Mouse (Mus musculus): ENCODE data around the gene Nbl1.

Gene Nbl1

DNA sequence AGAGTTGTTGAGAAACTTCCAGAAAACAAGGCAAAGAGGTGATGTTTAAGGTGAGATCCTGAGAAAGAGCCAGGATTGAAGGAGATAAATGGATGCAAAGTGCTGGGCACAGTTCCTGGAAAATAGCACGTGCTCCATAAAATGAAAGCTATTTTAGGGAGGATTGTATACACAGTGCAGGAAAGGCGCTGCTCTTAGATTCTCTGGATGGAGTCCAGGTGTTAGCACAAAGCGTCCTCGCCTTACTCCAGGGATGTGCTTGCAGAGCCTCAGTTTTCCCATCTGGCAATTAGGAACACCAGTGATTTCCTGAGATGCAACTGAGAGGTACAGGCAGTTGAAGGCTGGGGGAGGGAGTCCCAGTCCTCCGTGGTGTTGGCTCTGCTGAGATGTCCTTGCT lies 3.4 kb upstream of the Nbl1 start:
- no peak for DNase-seq

DNA sequence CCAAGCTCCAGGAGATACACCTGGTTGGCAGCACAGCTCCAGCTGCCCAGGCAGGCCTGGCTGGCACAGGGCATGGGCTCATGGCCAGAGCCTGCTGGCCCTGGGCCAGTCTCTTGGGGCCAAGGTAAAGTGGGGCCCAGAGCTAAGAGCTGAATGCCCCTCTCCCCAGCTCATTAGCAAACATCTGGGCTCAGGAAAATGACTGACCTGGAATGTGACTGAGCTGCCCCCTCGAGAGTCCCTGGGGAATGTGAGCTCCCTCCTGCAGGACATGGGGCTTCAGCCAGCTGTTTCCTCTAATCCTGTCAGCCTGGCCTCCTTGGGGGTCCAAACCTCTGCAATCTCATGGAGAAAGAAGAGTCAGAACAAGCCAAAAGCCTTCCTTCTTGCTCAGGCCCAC lies 2.6 kb upstream of the Nbl1 start:
- DNase-seq: peak; percentile 70 to 74

DNA sequence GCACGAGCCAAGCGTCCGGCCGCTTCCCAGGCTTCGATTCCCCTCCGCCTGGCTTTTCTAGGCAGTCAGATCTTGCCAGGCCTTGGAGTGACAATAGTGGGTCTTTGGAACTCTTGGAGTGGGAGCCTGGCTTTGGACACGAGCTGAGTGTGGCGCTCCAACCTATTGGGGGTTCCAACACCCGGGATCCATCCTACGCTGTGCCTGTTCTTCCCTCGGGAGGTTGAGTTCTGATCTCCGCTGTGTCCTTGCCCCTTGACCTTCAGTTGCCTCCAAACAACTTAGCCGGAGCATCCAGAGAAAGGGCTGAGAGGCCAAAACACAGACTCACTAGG lies 370 bp upstream of the Nbl1 start:
- DNase-seq: no peak

DNA sequence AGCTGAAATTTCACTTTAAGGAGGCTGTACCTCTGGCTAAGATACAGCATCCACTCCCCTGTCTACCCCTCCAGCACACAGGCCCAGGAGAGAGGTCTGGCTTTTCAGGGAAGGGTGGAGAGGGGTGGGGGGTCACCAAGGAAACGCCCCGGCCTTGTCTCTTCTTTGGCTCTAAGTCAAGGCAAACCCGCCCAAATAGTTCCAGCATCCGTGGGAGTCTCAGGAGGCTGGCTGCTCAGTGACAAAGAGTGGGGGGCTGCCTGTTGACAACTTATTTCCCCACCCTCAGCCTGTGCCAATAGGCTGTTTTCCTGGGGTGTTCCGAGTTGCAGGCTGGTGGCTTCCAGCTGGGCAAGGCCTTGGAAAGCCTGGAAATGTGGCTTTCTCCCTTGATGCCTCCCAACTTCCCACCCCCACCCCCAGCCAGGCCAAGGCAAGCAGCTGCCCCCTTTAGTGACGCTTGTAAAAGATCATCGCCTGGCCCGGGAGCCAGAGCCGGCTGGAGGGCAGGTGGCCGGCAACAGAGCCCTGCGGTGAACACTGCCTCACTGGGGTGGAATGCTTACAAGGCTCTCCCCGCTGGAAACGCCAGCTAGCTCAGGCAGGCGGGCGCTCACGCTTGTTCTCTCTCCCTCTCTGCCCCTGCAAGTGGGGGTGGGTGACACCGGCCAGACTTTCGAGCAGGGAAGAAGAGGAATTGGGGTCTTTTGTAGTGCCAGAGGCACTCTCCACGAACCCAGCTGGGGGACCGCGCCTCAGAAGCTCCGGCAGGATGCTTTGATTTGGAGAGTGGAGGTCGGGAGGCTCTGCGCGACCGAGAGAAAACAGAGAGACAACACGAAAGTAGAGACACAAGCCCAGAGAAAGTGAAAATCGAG lies 1.1 kb downstream of the Nbl1 start:
- no peak for DNase-seq

DNA sequence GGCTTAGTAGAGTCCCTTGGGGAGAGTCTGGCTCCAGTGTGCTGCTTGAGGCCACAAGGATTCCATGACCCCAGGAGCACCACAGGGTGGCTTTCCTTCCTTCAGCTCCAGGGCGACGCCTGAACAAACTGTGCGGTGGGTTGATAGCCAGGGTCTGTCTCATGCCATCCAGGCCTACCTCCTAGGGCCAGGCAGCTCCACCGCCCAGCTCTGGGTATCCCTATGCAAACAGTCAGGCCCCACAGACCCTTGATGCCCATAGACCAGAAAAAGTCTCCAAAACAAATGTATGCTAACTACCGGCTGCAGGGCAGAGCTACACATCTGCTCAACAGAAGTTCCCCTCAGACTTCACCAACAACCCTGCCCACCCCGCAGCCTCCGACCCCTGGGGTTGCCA lies 1.7 kb downstream of the Nbl1 start:
- DNase-seq: no peak

DNA sequence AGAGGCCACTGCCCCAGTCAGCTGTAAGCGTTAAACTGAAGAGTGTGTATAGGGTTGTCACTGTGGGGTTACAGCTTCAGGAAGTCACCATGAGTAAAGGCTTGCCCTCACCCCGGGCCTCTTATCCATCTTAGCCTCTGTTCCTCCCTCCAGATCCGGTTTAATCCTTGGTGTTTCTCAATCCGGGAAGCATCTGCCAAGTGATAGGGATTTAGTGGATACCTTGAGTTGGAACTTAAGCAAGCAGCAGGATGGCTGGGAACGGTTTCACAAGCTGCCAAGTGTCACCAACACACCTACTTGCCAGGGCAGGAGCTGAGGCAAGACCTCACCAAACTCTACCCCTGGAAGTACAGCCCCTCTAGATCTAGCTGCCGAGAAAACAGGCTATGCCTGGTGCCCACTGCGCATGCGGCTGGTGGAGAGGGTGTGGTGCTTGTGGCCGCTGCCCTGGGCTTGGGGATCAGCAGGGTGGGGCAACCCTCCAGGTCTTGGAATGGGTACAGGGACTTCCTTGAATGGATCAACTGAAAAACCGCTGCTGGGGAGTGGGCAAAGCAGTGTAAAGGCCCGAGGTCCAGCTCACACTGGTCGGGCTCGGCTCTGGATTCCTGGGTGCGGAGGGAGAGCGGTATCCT lies 2.4 kb downstream of the Nbl1 start:
- DNase-seq: no peak

DNA sequence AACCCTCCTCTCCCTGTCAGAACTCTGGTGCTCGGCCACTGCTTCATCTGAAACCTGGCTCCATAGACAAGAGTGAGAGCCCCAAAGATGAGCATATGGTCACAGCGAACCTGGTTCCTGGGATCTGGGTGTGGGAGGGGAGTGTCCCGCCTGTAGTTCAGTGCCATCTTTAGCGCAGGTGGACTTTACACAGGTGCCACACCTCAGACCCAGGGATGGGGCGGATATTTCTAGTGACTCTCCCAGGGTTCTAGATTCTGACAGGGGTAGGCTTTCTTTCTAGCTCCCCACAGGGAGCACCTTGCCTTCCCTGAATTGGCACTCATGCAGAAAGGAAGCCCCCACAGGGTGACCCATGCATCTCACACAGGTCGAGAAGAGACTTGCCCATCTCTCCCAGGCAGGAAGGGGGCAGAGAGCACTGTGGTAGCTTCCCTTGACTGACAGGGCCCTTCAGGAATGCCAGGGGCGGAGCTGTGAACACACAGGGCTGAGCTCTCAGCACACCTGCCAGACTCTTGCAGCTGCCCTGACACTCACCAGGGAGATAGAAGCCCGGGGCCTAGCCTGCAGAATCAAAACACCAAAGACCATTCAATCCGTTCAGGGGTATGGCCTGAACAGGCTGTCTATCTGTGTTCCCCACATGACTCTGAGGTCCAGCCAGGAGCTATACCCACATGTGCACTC lies 3.7 kb downstream of the Nbl1 start:
- peak; percentile 35 to 43 for DNase-seq

DNA sequence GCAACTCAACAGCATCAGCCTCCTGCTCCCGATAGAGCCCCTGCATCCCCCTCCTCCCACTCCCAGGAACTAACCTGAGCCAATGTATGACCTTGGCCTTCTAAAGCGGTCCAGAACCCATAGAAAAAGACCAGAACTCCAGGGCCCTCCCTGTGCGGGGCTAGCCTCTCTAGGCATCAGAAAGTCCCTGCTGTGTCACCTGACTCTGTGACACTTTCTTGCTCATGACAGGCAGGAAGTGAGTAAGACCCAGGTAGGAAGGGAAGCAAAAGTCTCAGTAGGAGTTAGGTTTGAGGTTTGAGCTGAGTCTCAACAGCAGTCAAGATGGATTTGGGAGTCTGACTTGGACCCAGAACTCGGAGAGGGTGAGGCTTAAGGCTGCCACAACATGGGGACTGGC lies 5.8 kb downstream of the Nbl1 start:
- DNase-seq: no peak

DNA sequence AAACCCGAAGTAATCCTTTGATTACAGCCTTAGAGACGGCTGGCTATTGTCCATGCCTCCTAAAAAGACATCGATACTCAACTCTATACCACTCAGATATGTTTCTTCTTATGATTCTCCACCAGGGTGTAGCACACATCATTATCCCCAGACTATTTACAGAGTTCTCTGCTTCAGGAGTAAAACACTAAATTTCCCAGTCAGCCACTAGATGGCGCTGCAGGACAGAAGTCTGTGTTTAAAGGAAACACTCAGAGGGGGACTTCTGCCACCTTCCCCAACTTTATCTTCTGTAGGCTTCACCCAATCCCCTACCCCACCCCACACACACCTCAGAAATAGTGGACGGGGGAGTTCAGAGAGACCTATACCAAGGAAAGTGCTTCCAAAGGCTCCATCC lies 6.8 kb downstream of the Nbl1 start:
- peak; percentile 69 to 85 for DNase-seq

DNA sequence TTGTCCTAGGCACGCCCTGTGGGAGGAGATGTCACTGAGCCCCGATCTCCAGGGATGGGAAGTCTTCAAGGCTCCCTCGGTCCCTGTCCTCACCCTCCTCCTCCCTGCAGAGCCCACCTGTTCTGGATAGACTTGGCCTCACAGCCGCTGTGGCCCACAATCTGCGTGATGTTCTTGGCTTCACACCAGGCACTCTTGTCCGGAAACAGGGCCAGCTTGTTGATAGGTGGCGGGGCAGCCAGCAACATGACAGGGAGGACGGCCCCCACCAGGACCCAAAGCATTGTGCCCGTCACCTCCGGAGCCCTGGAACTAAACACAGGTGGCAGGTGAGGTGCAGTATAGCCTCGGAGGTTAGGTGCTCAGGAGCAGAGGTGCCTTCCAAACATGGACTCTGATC lies 7.5 kb downstream of the Nbl1 start:
- no peak for DNase-seq

DNA sequence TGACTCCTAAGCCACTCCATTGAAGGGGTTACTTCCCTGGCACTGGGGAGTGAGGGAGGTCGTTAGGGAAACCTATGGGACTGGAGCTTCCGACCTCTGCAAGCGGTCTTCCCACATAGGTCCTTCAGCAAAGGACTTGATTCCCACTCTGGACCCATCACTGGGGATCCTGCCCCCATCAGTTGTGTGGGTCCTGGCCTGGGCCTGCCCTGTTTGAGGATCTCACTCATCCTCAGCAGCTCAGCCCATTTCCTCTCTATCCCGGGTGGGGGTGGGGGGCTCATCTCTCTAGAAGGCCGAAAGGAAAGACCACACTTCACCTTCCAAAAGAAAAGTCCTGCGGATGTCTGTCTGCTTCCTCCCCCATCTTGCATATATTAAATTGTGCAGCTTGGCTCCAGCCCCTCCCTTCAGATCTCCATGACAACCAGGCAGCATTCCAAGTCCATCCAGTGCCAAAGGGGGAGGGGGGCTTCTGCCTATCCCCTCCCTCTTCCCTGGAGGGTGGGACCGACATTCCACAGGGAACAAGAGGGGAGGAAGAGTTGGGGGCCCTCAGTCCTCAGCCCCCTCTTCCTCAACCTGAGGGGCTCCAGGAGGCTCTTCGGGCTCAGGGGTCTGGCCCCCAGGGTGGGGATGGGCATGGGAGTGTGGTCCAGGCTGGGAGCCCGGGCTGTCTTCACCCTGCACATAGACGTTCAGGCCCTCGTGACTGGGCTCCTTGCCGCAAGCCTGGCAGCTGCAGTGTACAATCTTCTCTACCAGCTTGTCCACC lies 9.8 kb downstream of the Nbl1 start:
- DNase-seq: no peak

DNA sequence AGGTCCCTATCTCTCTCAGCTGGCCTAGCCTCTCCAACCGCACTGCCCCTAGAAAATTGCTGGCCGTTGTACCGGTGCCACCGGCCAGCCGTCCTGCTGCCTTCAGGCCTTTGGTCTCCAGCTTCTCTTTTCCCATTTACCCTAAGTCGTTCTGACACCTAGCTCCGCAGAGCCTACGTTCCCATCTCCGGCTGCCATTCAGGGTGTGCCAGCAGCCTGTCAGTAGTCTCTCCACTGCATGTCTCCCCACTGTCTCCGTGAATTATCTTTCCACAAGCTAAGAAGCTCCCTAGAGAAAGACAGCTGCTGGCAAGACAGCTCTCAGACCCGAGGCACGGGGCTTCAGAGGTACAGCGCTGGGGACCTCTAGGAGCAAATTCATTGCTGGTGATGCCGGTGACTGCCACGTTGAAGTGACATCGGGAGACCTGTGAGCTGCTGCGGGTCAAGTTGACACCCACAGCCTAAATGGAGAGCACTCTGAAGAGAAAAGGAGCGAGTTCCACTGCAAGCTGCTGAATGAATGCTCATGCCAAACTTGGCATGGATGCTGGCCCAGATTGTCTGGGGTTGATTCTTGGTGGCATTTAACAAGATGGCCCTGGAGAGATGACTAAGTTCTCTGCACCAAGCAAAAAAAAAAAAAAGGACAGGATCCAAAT lies 11.4 kb downstream of the Nbl1 start:
- DNase-seq: no peak

DNA sequence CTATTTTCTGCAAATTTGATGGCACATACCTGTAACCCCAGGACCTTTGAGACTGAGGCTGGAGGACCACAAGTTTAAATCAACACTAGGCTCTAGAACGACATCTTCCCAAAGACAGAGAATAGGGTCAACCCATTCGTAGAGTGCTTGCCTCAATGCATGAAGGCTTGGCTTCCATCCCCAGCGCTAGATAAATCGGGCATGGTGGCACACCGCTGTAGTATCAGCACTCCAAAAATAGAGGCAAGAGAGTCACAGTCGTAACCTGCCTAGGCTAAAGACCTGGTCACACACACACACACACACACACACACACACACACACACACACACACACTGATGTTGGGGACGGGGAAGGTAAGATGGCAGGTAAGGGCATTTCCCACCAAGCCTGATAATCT lies 12.5 kb downstream of the Nbl1 start:
- DNase-seq: no peak

DNA sequence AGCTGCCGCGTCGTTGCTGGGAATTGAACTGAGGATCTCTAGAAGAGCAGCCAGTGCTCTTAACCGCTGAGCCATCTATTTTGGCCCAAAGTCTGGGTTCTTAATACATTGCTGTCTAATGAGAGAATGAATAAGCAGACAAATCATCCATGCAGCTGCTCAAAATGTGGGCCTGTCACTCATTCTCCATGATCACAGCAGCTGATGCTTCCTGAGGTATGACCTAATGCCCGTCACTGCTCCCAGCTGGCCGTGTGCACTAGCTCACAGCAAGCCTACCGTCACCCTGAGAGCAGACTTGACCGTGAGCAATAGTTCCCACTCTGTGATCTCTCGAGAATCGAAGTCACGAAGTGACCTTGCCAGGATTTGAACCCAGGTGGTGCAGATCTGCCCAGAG lies 13.4 kb downstream of the Nbl1 start:
- DNase-seq: no peak

DNA sequence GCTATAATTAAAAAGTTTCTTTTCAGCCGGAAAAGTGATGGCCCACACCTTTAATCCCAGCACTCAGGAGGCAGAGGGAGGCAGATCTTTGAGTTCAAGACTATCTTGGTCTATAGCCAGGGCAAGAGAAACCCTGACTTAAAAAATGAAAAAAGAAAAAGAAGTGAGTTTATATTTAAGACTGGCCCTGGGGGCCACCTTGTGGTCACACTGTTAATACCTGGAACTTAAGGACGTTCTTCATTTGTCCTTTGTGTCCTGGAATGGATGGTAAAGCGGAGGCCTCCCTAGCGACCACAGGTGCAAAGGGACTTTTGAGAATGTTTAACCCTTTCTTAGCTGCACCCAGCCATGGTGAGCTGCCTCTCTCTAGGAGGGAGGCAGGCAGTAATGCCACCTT lies 14.1 kb downstream of the Nbl1 start:
- peak in 1 of 2 experiments; percentile 33 for DNase-seq

DNA sequence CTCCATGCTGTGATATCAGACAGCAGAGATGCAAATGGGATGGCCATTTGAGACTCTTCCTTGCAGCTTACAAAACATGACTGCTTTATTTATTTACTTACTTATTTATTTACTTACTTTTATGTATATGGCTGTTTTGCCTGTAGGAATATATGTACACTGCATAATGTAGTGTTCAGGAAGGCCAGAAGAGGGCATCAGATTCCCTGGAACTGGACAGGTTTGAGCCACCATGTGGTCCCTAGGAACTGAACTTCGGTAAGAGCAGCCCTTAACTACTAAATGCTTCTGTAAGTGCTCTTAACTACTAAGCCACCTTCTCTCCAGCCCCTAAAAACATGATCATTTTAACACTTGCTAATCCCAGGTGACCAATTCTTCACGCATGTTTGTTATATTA lies 14.5 kb downstream of the Nbl1 start:
- DNase-seq: peak in 1 of 2 experiments; percentile 42

DNA sequence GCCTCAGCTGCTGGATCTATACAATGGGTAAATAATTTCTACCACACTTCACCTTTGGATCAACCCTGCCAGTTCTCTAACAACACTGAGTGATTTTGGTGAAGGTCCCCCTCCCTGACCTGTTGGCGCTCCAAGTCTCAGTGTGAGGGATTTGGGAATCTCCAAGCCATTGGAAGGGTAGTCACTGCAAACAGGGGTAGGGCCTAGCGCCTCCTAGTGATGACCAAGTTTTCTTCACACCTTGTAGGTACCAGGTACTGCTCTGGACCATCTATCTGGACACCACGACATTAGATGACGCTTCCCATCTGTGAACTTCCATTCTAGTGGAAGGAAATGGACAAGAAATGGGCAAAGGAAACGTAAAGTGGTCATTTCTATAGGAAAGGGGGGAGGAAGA lies 16.9 kb downstream of the Nbl1 start:
- DNase-seq: peak in 1 of 2 experiments; percentile 39

DNA sequence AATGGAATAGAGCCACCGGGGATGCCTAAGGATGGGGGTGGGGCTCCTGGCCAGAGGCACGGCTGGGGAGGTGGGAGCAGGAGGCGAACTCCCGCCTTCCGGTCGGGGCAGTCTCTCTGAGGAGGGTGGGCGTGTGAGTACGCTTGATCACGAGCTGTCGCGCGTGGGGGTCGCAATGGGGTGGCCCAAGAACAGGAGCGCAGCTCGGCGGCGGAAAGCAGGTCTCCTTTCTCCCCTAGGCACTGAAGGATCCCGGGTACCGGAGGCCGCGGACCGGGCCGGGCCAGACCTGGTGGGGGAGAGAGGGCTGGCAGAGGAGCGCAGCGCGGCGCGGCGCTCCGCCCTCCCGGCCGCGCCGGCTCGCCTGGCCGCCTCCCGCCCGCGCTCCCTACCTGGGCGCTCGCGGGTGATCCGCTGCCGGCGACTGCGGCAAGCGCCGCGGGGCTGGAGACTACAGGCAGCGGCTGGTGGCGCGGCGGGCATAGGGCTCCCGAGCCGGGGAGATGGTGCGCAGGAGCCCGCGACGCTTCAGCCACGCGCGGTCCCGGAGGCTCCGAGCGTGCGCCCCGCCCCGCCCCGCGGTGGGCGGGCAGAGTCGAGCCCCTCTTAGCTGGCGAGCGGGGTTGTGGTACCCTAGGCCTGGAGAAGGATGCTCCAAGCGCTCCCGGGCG lies 17.6 kb downstream of the Nbl1 start, which contains the start of gene Htr6:
Gene Htr6 (minus strand): TSS at position 530 of the 671 bp plus-strand sequence.
- no peak for DNase-seq

DNA sequence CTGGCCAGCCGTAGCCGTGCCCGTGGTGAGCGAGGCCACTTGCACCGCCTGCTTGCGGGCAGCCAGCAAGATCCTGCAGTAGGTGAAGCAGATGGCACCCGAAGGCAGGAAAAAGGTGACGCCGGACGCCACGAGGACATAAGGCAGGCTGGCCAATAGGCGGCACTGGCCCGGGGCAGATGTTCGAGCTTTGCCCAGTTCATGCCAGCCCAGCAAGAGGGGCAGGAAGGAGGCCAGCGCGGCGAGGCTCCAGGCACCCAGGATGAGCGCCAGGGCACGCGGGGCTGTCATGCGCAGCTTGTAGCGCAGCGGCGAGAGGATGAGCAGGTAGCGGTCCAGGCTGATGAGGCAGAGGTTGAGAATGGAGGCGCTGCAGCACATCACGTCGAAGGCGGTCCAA lies 18.7 kb downstream of the Nbl1 start:
- DNase-seq: no peak

DNA sequence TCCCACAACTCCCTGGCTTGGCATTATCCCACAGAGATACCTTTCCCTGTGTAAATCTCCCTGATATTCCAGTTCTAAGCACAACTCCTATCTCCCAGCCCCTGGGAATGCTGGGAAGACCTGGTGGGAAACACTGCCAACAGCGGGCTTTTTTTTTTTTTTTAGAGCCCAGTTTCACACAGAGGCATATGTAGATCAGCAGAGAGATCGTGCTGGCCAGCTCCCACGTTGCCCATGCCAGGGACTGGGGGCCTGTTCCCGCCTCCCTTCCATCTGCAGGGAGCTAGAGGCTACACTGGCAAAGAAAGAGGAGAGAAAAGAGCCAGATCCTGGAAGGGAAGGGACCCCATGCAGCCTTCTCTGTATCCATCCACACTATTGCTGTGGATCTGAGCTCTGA lies 24.5 kb downstream of the Nbl1 start:
- no peak for DNase-seq

DNA sequence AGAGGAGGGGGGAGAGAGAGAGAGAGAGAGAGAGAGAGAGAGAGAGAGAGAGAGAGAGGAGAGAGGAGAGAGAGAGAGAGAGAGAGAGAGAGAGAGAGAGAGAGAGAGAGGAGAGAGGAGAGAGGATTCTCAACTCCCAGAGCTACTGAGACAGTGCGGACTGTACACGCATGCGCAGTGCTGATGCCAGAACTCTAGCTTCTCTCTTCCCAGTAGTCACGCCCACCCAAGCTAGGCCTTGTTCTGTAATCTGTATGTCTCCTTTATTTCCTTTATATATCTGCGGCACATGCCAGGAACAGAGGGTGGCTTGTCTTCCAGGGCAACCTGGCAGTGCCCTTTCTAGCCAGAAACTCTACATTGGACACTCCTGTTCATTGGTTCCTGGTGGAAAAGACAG lies 28.0 kb downstream of the Nbl1 start:
- DNase-seq: no peak

DNA sequence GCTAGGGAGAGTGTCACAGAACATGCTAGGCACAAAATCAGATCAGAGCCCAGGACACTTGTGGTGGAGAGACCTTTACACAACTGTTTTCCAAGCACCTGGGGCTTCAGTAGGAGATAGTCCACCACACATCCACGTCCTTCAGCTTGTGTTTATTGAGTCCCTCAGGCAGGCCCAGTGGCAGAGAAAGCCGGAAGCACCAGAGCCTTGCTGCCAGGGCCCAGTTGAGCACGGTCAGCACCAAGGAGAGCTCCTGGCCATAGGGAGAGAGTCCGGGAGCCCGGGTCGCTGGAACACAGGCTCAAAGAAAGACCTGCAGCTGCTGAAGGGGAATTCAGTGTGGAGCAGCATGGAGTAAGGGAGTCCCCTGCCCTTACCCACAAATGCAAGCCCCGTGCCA lies 33.2 kb downstream of the Nbl1 start:
- peak in 1 of 2 experiments; percentile 30 for DNase-seq

Data from kidney, adult 8-10 months (tissue).